Mouse (Mus musculus) CH12.LX (cell line): Measurements from ENCODE around the gene Ccnl2. TPM values are rescaled to one million over a fixed set of nuclear protein-coding genes. Genes with fewer than 3 reads are reported as not detected.
A peak's percentile ranks its signal among the peaks of the same experiment; 100 is the strongest.

Source experiments
- DNase-seq: peaks from one replicate; pipeline ENCODE4 v3.0.0-alpha.2; 2013; ENCODE audit errors: extremely low read depth
- H3K27ac ChIP-seq: 2 replicates; pipeline ENCODE4 v1.5.1; 2012; ENCODE audit warnings: low read depth, mild to moderate bottlenecking, control low read depth, moderate library complexity; ENCODE audit not compliant: insufficient read depth
- H3K27me3 ChIP-seq: replicated peaks from 2 replicates; pipeline ENCODE3; 2012; ENCODE audit warnings: inconsistent platforms
- H3K36me3 ChIP-seq, 2 experiments: replicated peaks in 1 of 2; 2 replicates each; pipeline versions ENCODE3 to v1.6.1; 2012; ENCODE audit warnings: inconsistent platforms in 1 of 2, low read length in 1 of 2, mild to moderate bottlenecking in 1 of 2, mixed read lengths in 1 of 2, moderate library complexity in 1 of 2; ENCODE audit not compliant: control insufficient read depth in 1 of 2, insufficient read depth in 1 of 2
- H3K4me1 ChIP-seq, 2 experiments: 2 replicates each; pipeline ENCODE4 v1.6.1; 2012; ENCODE audit warnings: inconsistent platforms in 1 of 2, moderate library complexity in 1 of 2; ENCODE audit not compliant: insufficient read depth in 2 of 2, control insufficient read depth in 1 of 2
- H3K4me2 ChIP-seq: 2 replicates; pipeline ENCODE4 v1.6.1; 2012; ENCODE audit warnings: low read depth, mild to moderate bottlenecking, control low read depth; ENCODE audit not compliant: poor library complexity, insufficient read depth, severe bottlenecking
- H3K4me3 ChIP-seq, 3 experiments: fragments of 150-350 bp in 1 of 3; sonication (generic) in 1 of 3; replicated peaks in 1 of 3; 2 replicates each; pipeline versions ENCODE3 to v1.5.1; 2011 to 2012; ENCODE audit warnings: low read depth in 2 of 3, low read length in 2 of 3, mild to moderate bottlenecking in 2 of 3, moderate library complexity in 2 of 3, control low read depth in 1 of 3, improper control_type of control experiment in 1 of 3, inconsistent platforms in 1 of 3, mixed read lengths in 1 of 3; ENCODE audit not compliant: poor library complexity in 1 of 3
- H3K79me2 ChIP-seq: replicated peaks from 2 replicates; pipeline ENCODE4 v1.6.1; 2012; ENCODE audit warnings: mild to moderate bottlenecking, moderate library complexity; ENCODE audit not compliant: control insufficient read depth, poor library complexity, insufficient read depth, severe bottlenecking; ENCODE audit errors: extremely low read depth
- H3K9ac ChIP-seq: 2 replicates; pipeline ENCODE4 v1.6.1; 2012; ENCODE audit warnings: low read depth, mild to moderate bottlenecking, control low read depth, moderate library complexity; ENCODE audit not compliant: insufficient read depth
- H3K9me3 ChIP-seq: replicated peaks from 2 replicates; pipeline ENCODE3; 2012; ENCODE audit warnings: low read length, inconsistent platforms, mixed read lengths
- CHD1 ChIP-seq: IDR thresholded peaks from 2 replicates; pipeline ENCODE4 v1.6.1; 2012; ENCODE audit warnings: low read depth, low read length, improper control_type of control experiment, inconsistent platforms
- CTCF ChIP-seq, 2 experiments: IDR thresholded peaks in 1 of 2; conservative IDR thresholded peaks in 1 of 2; 2 replicates each; pipeline ENCODE4 v1.5.1; 2011 to 2012; ENCODE audit warnings: low read depth in 2 of 2, low read length in 2 of 2, improper control_type of control experiment in 1 of 2, inconsistent platforms in 1 of 2, mild to moderate bottlenecking in 1 of 2, moderate library complexity in 1 of 2
- E2F4 ChIP-seq: IDR thresholded peaks from 2 replicates; pipeline ENCODE4 v1.6.1; 2011; ENCODE audit warnings: low read depth, low read length, improper control_type of control experiment; ENCODE audit not compliant: insufficient replicate concordance
- IRF4 ChIP-seq: IDR thresholded peaks from 2 replicates; pipeline ENCODE4 v1.6.1; 2014; ENCODE audit warnings: low read depth, mild to moderate bottlenecking, inconsistent platforms, low read length, improper control_type of control experiment
- MAZ ChIP-seq: IDR thresholded peaks from 2 replicates; pipeline ENCODE4 v1.6.1; 2012; ENCODE audit warnings: low read depth, mild to moderate bottlenecking, inconsistent platforms, low read length, improper control_type of control experiment, moderate library complexity
- MXI1 ChIP-seq: IDR thresholded peaks from 2 replicates; pipeline ENCODE4 v1.6.1; 2011; ENCODE audit warnings: mild to moderate bottlenecking, low read depth, low read length, improper control_type of control experiment
- POLR2A ChIP-seq: IDR thresholded peaks from 2 replicates; pipeline ENCODE4 v1.6.1; 2011; ENCODE audit warnings: low read depth, mild to moderate bottlenecking, improper control_type of control experiment, low read length
- POLR2AphosphoS2 ChIP-seq: IDR thresholded peaks from 2 replicates; pipeline ENCODE4 v1.6.1; 2011; ENCODE audit warnings: low read depth, low read length, improper control_type of control experiment
- RAD21 ChIP-seq: IDR thresholded peaks from 2 replicates; pipeline ENCODE4 v1.6.1; 2011; ENCODE audit warnings: low read depth, mild to moderate bottlenecking, low read length, improper control_type of control experiment, moderate library complexity
- SIN3A ChIP-seq: IDR thresholded peaks from 2 replicates; pipeline ENCODE4 v1.6.1; 2012; ENCODE audit warnings: low read length, improper control_type of control experiment, inconsistent platforms
- SMC3 ChIP-seq: IDR thresholded peaks from 2 replicates; pipeline ENCODE4 v1.6.1; 2011; ENCODE audit warnings: low read depth, low read length, improper control_type of control experiment
- dilution Hi-C: fragments of 300-500 bp; cut with MboI; formaldehyde crosslinking; loops from 2 replicates; pipeline ENCODE4 v1.14.3; 2020; ENCODE audit warnings: low sequenced_read_pairs; ENCODE audit not compliant: extremely low pct_unique_long_range_greater_than_20kb, extremely low pct_ligation_motif_present
- in situ Hi-C: fragments of 300-500 bp; cut with MboI; formaldehyde crosslinking; loops from 3 replicates; pipeline ENCODE4 v1.14.3; 2019; ENCODE audit warnings: low sequenced_read_pairs, low pct_ligation_motif_present, low pct_unique_long_range_greater_than_20kb, mixed read lengths
- polyA plus RNA-seq: library from polyadenylated mRNA; unstranded; fragments of >175 nt; gene quantifications from 2 replicates; pipeline ENCODE4 v1.2.1, GENCODE M21; 2012; ENCODE audit warnings: low read depth; ENCODE audit not compliant: insufficient read length
- total RNA-seq, 2 experiments: library from RNA; depleted of rRNA; stranded (reverse); fragments of 300-350 nt in 1 of 2; fragments of >200 nt in 1 of 2; gene quantifications; 2 replicates each; pipeline ENCODE4 v1.2.3; 2012 to 2014

Gene Ccnl2
- total and polyA plus RNA-seq, 3 experiments, result 59.6 to 67.7 (median 63.7) TPM

DNA sequence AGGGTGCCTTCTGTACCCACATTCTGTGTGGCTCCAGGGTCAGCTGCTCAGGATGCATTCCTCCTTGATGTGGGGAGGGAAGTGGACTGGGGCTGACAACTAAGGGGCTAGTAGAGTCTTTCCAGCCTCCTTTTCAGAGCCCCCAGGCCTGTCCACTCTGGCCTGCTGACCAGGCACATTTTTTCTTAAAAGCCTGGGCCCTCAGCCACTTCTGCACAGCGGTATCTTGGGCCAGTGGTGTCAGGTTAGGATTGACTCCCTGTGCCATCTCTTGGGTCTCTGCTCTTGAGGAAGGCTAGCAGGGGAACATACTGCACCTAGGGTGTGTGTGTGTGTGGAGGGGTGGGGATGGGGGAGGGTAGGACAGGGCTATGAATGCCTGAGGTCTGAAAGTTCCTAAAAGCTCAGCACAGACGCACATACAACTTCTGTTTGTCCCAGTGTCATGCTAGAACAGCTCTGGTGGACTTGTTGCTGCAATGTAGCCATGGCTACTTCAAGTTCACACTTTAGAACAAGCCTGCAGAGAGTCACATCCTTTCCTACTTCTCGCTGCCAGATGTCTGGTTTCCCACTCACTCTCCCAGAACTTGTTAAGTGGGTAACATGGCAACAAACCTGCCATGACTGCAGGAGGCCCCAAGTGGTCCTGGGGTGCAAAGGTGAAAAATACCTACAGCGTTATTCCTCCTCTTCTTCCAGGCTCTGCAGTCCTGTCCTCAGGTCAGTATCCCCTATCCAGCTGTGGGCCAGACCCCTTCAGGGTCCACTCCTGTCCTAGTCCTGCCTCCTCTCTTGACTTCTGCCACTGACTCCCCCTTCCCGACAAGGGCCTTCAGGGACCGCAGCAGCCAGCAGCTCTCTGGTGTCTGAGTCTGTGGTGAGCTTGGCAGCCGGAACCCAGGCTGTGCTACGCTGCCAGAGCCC is 28.1 kb downstream of the Ccnl2 start:
- Histone ChIP-seq H3K79me2 (no peaks in the 10 kb centered on the region), H3K4me2 (peak overlapping the region; percentile 90), H3K4me1 (peaks cover 18 to 28% of the 10 kb centered on the region in 2 experiments), H3K9me3 (peaks cover 3% of the 10 kb centered on the region), H3K4me3 (peak overlapping the region; percentile 43 to 76 (median 68)), H3K27ac (peak overlapping the region; percentile 65; the same call in 1 of the 2 replicates), H3K36me3 (peaks cover 17 to 23% of the 10 kb centered on the region in 2 experiments), H3K27me3 (no peaks in the 10 kb centered on the region), H3K9ac (peak overlapping the region; percentile 71)
- in situ Hi-C loops (no loop called here), dilution Hi-C loops (no loop called here)
- no peak for DNase-seq
- TF ChIP-seq IRF4 (no peak), CHD1 (no peak), POLR2A (no peak), RAD21 (no peak), MAZ (no peak)

DNA sequence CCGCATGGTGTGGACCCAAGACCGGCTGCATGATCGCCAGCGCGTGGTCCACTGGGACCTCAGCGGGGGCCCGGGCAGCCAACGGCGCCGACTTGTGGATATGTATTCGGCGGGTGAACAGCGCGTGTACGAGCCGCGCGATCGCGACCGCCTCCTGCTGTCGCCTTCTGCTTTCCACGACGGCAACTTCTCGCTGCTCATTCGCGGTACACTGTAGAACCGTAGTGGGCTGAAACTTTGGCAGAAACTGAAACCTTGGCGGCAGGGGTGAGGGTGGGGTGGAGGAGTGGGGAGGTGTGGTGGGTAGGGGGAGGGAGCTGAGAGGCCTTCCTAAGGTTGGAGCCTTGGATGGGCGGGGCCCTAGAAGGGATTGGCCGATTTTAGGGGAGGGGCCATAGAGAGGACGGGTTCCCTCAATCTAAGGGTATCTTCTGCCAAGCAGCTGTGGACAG is 28.7 kb downstream of the Ccnl2 start:
- peak overlapping the region; percentile 71; the same call in 1 of the 2 replicates for H3K9ac ChIP-seq
- peak overlapping the region; percentile 90 for H3K4me2 ChIP-seq
- H3K27me3 ChIP-seq, result no peaks in the 10 kb centered on the region
- TF ChIP-seq SMC3 (peak; percentile 23), CTCF (conservative IDR thresholded peaks at IDR 0.05 in 1 of 2, IDR thresholded peaks at IDR 0.05 in 1 of 2; ENCODE audit: low read depth in 2 of 2, low read length in 2 of 2) (peak in 1 of 2 experiments; percentile 53; a peak in 2 of 4 replicates), MAZ (0 out of 2 replicates have a peak, but pooled peaks have one; percentile 23), SIN3A (no peak)
- DNase-seq, result no peak
- H3K27ac ChIP-seq, result no peak overlapping the region
- H3K4me1 ChIP-seq, result peaks cover 18 to 28% of the 10 kb centered on the region in 2 experiments
- in situ Hi-C loops, result no loop called here
- peaks cover 17 to 23% of the 10 kb centered on the region in 2 experiments for H3K36me3 ChIP-seq
- no peaks in the 10 kb centered on the region for H3K79me2 ChIP-seq
- H3K9me3 ChIP-seq, result peaks cover 3% of the 10 kb centered on the region
- peak overlapping the region in 1 of 3 experiments; percentile 76 for H3K4me3 ChIP-seq
- dilution Hi-C loops, result no loop called here

DNA sequence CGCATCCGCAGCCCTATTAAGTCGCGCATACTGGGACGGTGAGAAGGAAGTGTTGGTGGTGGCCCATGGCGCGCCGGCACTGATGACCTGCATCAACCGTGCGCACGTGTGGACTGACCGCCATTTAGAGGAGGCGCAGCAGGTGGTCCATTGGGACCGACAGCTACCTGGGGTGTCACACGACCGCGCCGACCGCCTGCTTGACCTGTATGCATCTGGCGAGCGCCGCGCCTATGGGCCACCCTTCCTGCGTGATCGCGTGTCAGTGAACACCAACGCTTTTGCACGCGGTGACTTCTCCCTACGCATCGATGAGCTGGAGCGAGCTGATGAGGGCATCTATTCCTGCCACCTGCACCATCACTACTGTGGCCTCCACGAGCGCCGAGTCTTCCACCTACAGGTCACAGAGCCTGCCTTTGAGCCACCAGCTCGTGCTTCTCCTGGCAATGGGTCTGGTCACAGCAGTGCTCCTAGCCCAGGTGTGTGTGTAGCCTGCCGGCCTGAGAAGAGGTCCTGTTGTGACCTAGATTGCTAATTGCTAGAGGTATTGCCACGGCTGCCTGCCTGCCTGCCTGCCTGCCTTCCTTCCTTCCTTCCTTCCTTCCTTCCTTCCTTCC is 29.5 kb downstream of the Ccnl2 start:
- no peak overlapping the region for H3K9ac ChIP-seq
- H3K4me3 ChIP-seq, result no peak overlapping the region

More for the DNA sequence above, 29.5 kb downstream of the Ccnl2 start:
- no peak overlapping the region for H3K27ac ChIP-seq
- no peaks in the 10 kb centered on the region for H3K27me3 ChIP-seq
- H3K4me2 ChIP-seq, result no peak overlapping the region
- H3K4me1 ChIP-seq, result peaks cover 18 to 32% of the 10 kb centered on the region in 2 experiments
- no peaks in the 10 kb centered on the region for H3K79me2 ChIP-seq
- dilution Hi-C loops, result no loop called here
- no peak for DNase-seq
- peaks cover 3% of the 10 kb centered on the region for H3K9me3 ChIP-seq
- peaks cover 17 to 23% of the 10 kb centered on the region in 2 experiments for H3K36me3 ChIP-seq
- TF ChIP-seq E2F4, result no peak
- TF ChIP-seq MXI1, result no peak
- no peak for TF ChIP-seq POLR2AphosphoS2
- in situ Hi-C loops, result no loop called here
